Mouse (Mus musculus) CH12F3 (cell line): Measurements from ENCODE around the gene Mast4.

Source experiments
- in situ Hi-C: fragments of 300-500 bp; cut with MboI; formaldehyde crosslinking; loops from 2 replicates; pipeline ENCODE4 v1.14.3; 2020; ENCODE audit warnings: low sequenced_read_pairs

Mast4 gene

GRCm38 (mm10) chr13:102992680-102993423, 341.4 kb downstream of the Mast4 start:
- in situ Hi-C loops, result no loop called here

GRCm38 (mm10) chr13:102991928-102992327, 342.4 kb downstream of the Mast4 start:
- in situ Hi-C loops, result no loop called here

GRCm38 (mm10) chr13:102991196-102991595, 343.1 kb downstream of the Mast4 start:
- in situ Hi-C loops, result no loop called here

- in situ Hi-C loops, result no loop called here
Measured at GRCm38 (mm10) chr13:102990085-102990484, 344.2 kb downstream of the Mast4 start.

- in situ Hi-C loops, result no loop called here
Measured at GRCm38 (mm10) chr13:102989616-102990015, 344.7 kb downstream of the Mast4 start.

GRCm38 (mm10) chr13:102988976-102989375, 345.3 kb downstream of the Mast4 start:
- in situ Hi-C loops, result no loop called here

- in situ Hi-C loops, result no loop called here
Measured at GRCm38 (mm10) chr13:102988251-102988895, 345.9 kb downstream of the Mast4 start.

- in situ Hi-C loops, result no loop called here
Measured at GRCm38 (mm10) chr13:102984550-102984949, 349.7 kb downstream of the Mast4 start.

GRCm38 (mm10) chr13:102973853-102974252, 360.4 kb downstream of the Mast4 start:
- in situ Hi-C loops, result no loop called here

- in situ Hi-C loops, result no loop called here
Measured at GRCm38 (mm10) chr13:102963471-102963870, 370.8 kb downstream of the Mast4 start.

- in situ Hi-C loops, result no loop called here
Measured at GRCm38 (mm10) chr13:102958273-102959270, 375.7 kb downstream of the Mast4 start.

- in situ Hi-C loops, result no loop called here
Measured at GRCm38 (mm10) chr13:102957508-102958272, 376.6 kb downstream of the Mast4 start.

GRCm38 (mm10) chr13:102955506-102955905, 378.8 kb downstream of the Mast4 start:
- in situ Hi-C loops, result no loop called here

GRCm38 (mm10) chr13:102949756-102950155, 384.5 kb downstream of the Mast4 start:
- in situ Hi-C loops, result no loop called here

GRCm38 (mm10) chr13:102948966-102949365, 385.3 kb downstream of the Mast4 start:
- in situ Hi-C loops, result no loop called here

GRCm38 (mm10) chr13:102947546-102947945, 386.8 kb downstream of the Mast4 start:
- in situ Hi-C loops, result no loop called here

- in situ Hi-C loops, result no loop called here
Measured at GRCm38 (mm10) chr13:102946024-102946821, 388.1 kb downstream of the Mast4 start.

- in situ Hi-C loops, result no loop called here
Measured at GRCm38 (mm10) chr13:102945450-102945849, 388.8 kb downstream of the Mast4 start.

- in situ Hi-C loops, result no loop called here
Measured at GRCm38 (mm10) chr13:102944516-102944915, 389.8 kb downstream of the Mast4 start.

- in situ Hi-C loops, result no loop called here
Measured at GRCm38 (mm10) chr13:102942557-102942956, 391.7 kb downstream of the Mast4 start.
